Mouse (Mus musculus): ENCODE results near the gene Epha3. TPM values are rescaled to one million over a fixed set of nuclear protein-coding genes. Genes with fewer than 3 reads are reported as not detected.

The Epha3 gene
- total RNA-seq, 1 experiment, result 0.18 TPM

- no peak for DNase-seq (ENCODE audit: low read depth, low spot score)
- H3K9me3 ChIP-seq (ENCODE audit: control insufficient read depth, insufficient read depth, low read depth, low read length), result no peaks in the 10 kb centered on the region
- H3K4me3 ChIP-seq (ENCODE audit: insufficient read depth in 1 of 2, low read depth in 1 of 2, low read length in 2 of 2, poor library complexity in 1 of 2, severe bottlenecking in 1 of 2), result no peak overlapping the region
- no peak overlapping the region for H3K27ac ChIP-seq (ENCODE audit: insufficient read depth, low read depth, low read length, poor library complexity, severe bottlenecking)
- H3K9ac ChIP-seq (ENCODE audit: insufficient read depth, low read depth, low read length, poor library complexity, severe bottlenecking), result no peak overlapping the region
- H3K36me3 ChIP-seq (ENCODE audit: control insufficient read depth, insufficient read depth, low read length, poor library complexity, severe bottlenecking), result no peaks in the 10 kb centered on the region
- H3K4me1 ChIP-seq (ENCODE audit: control insufficient read depth in 2 of 2, insufficient read depth in 2 of 2, low read length in 2 of 2, poor library complexity in 1 of 2), result no peaks in the 10 kb centered on the region
- TF ChIP-seq HCFC1 (IDR thresholded peaks at IDR 0.05; ENCODE audit: borderline replicate concordance, insufficient read depth, low read length) (no peak), CHD2 (IDR thresholded peaks at IDR 0.05; ENCODE audit: low read depth, low read length) (no peak), ZC3H11A (IDR thresholded peaks at IDR 0.05; ENCODE audit: borderline replicate concordance, low read depth, low read length) (no peak), ZNF384 (IDR thresholded peaks at IDR 0.05; ENCODE audit: low read depth, low read length) (no peak), MAFK (IDR thresholded peaks at IDR 0.05; ENCODE audit: insufficient read depth, low read depth, low read length) (no peak)
- in situ Hi-C loops (cut with MboI; ENCODE audit: low sequenced_read_pairs in 2 of 2, unreplicated experiment in 2 of 2), result no loop called here
Observed at GRCm38 (mm10) chr16:63517636-63518035, 346.3 kb downstream of the Epha3 start.

- Histone ChIP-seq H3K4me3 (ENCODE audit: insufficient read depth in 1 of 2, low read depth in 1 of 2, low read length in 2 of 2, poor library complexity in 1 of 2, severe bottlenecking in 1 of 2) (no peak overlapping the region), H3K36me3 (ENCODE audit: control insufficient read depth, insufficient read depth, low read length, poor library complexity, severe bottlenecking) (no peaks in the 10 kb centered on the region), H3K9me3 (ENCODE audit: control insufficient read depth, insufficient read depth, low read depth, low read length) (no peaks in the 10 kb centered on the region), H3K9ac (ENCODE audit: insufficient read depth, low read depth, low read length, poor library complexity, severe bottlenecking) (no peak overlapping the region), H3K4me1 (ENCODE audit: control insufficient read depth in 2 of 2, insufficient read depth in 2 of 2, low read length in 2 of 2, poor library complexity in 1 of 2) (no peaks in the 10 kb centered on the region), H3K27ac (ENCODE audit: insufficient read depth, low read depth, low read length, poor library complexity, severe bottlenecking) (no peak overlapping the region)
- no peak for DNase-seq (ENCODE audit: low read depth, low spot score)
- no peak for TF ChIP-seq ZC3H11A (IDR thresholded peaks at IDR 0.05; ENCODE audit: borderline replicate concordance, low read depth, low read length)
- no peak for TF ChIP-seq MAFK (IDR thresholded peaks at IDR 0.05; ENCODE audit: insufficient read depth, low read depth, low read length)
- TF ChIP-seq ZNF384 (IDR thresholded peaks at IDR 0.05; ENCODE audit: low read depth, low read length), result no peak
- TF ChIP-seq CHD2 (IDR thresholded peaks at IDR 0.05; ENCODE audit: low read depth, low read length), result no peak
- TF ChIP-seq HCFC1 (IDR thresholded peaks at IDR 0.05; ENCODE audit: borderline replicate concordance, insufficient read depth, low read length), result no peak
- in situ Hi-C loops (cut with MboI; ENCODE audit: low sequenced_read_pairs in 2 of 2, unreplicated experiment in 2 of 2), result no loop called here
Observed at GRCm38 (mm10) chr16:63510069-63510468, 353.9 kb downstream of the Epha3 start.

GRCm38 (mm10) chr16:63506437-63506836 lies 357.5 kb downstream of the Epha3 start:
- no peaks in the 10 kb centered on the region for H3K4me1 ChIP-seq (ENCODE audit: control insufficient read depth in 2 of 2, insufficient read depth in 2 of 2, low read length in 2 of 2, poor library complexity in 1 of 2)
- in situ Hi-C loops (cut with MboI; ENCODE audit: low sequenced_read_pairs in 2 of 2, unreplicated experiment in 2 of 2), result no loop called here

GRCm38 (mm10) chr16:63501456-63501855 lies 362.5 kb downstream of the Epha3 start:
- Histone ChIP-seq H3K9ac (ENCODE audit: insufficient read depth, low read depth, low read length, poor library complexity, severe bottlenecking) (no peak overlapping the region), H3K9me3 (ENCODE audit: control insufficient read depth, insufficient read depth, low read depth, low read length) (no peaks in the 10 kb centered on the region), H3K27ac (ENCODE audit: insufficient read depth, low read depth, low read length, poor library complexity, severe bottlenecking) (no peak overlapping the region), H3K4me1 (ENCODE audit: control insufficient read depth in 2 of 2, insufficient read depth in 2 of 2, low read length in 2 of 2, poor library complexity in 1 of 2) (no peaks in the 10 kb centered on the region), H3K36me3 (ENCODE audit: control insufficient read depth, insufficient read depth, low read length, poor library complexity, severe bottlenecking) (no peaks in the 10 kb centered on the region), H3K4me3 (ENCODE audit: insufficient read depth in 1 of 2, low read depth in 1 of 2, low read length in 2 of 2, poor library complexity in 1 of 2, severe bottlenecking in 1 of 2) (no peak overlapping the region)
- in situ Hi-C loops (cut with MboI; ENCODE audit: low sequenced_read_pairs in 2 of 2, unreplicated experiment in 2 of 2), result no loop called here
- no peak for TF ChIP-seq ZNF384 (IDR thresholded peaks at IDR 0.05; ENCODE audit: low read depth, low read length)
- no peak for TF ChIP-seq ZC3H11A (IDR thresholded peaks at IDR 0.05; ENCODE audit: borderline replicate concordance, low read depth, low read length)
- no peak for TF ChIP-seq CHD2 (IDR thresholded peaks at IDR 0.05; ENCODE audit: low read depth, low read length)
- TF ChIP-seq HCFC1 (IDR thresholded peaks at IDR 0.05; ENCODE audit: borderline replicate concordance, insufficient read depth, low read length), result no peak
- TF ChIP-seq MAFK (IDR thresholded peaks at IDR 0.05; ENCODE audit: insufficient read depth, low read depth, low read length), result no peak
- no peak for DNase-seq (ENCODE audit: low read depth, low spot score)

More at GRCm38 (mm10) chr16:63506437-63506836, 357.5 kb downstream of the Epha3 start:
- no peaks in the 10 kb centered on the region for H3K9me3 ChIP-seq (ENCODE audit: control insufficient read depth, insufficient read depth, low read depth, low read length)
- no peaks in the 10 kb centered on the region for H3K36me3 ChIP-seq (ENCODE audit: control insufficient read depth, insufficient read depth, low read length, poor library complexity, severe bottlenecking)
- H3K4me3 ChIP-seq (ENCODE audit: insufficient read depth in 1 of 2, low read depth in 1 of 2, low read length in 2 of 2, poor library complexity in 1 of 2, severe bottlenecking in 1 of 2), result no peak overlapping the region
- TF ChIP-seq MAFK (IDR thresholded peaks at IDR 0.05; ENCODE audit: insufficient read depth, low read depth, low read length), result no peak
- TF ChIP-seq ZC3H11A (IDR thresholded peaks at IDR 0.05; ENCODE audit: borderline replicate concordance, low read depth, low read length), result no peak
- no peak for TF ChIP-seq HCFC1 (IDR thresholded peaks at IDR 0.05; ENCODE audit: borderline replicate concordance, insufficient read depth, low read length)
- TF ChIP-seq CHD2 (IDR thresholded peaks at IDR 0.05; ENCODE audit: low read depth, low read length), result no peak
- TF ChIP-seq ZNF384 (IDR thresholded peaks at IDR 0.05; ENCODE audit: low read depth, low read length), result no peak
- no peak for DNase-seq (ENCODE audit: low read depth, low spot score)
- H3K27ac ChIP-seq (ENCODE audit: insufficient read depth, low read depth, low read length, poor library complexity, severe bottlenecking), result no peak overlapping the region
- H3K9ac ChIP-seq (ENCODE audit: insufficient read depth, low read depth, low read length, poor library complexity, severe bottlenecking), result no peak overlapping the region

- Histone ChIP-seq H3K36me3 (ENCODE audit: control insufficient read depth, insufficient read depth, low read length, poor library complexity, severe bottlenecking) (no peaks in the 10 kb centered on the region), H3K27ac (ENCODE audit: insufficient read depth, low read depth, low read length, poor library complexity, severe bottlenecking) (no peak overlapping the region), H3K9me3 (ENCODE audit: control insufficient read depth, insufficient read depth, low read depth, low read length) (no peaks in the 10 kb centered on the region), H3K9ac (ENCODE audit: insufficient read depth, low read depth, low read length, poor library complexity, severe bottlenecking) (no peak overlapping the region), H3K4me3 (ENCODE audit: insufficient read depth in 1 of 2, low read depth in 1 of 2, low read length in 2 of 2, poor library complexity in 1 of 2, severe bottlenecking in 1 of 2) (no peak overlapping the region), H3K4me1 (ENCODE audit: control insufficient read depth in 2 of 2, insufficient read depth in 2 of 2, low read length in 2 of 2, poor library complexity in 1 of 2) (no peaks in the 10 kb centered on the region)
- no peak for TF ChIP-seq MAFK (IDR thresholded peaks at IDR 0.05; ENCODE audit: insufficient read depth, low read depth, low read length)
- no peak for TF ChIP-seq ZNF384 (IDR thresholded peaks at IDR 0.05; ENCODE audit: low read depth, low read length)
- no peak for TF ChIP-seq CHD2 (IDR thresholded peaks at IDR 0.05; ENCODE audit: low read depth, low read length)
- TF ChIP-seq HCFC1 (IDR thresholded peaks at IDR 0.05; ENCODE audit: borderline replicate concordance, insufficient read depth, low read length), result no peak
- TF ChIP-seq ZC3H11A (IDR thresholded peaks at IDR 0.05; ENCODE audit: borderline replicate concordance, low read depth, low read length), result no peak
- no peak for DNase-seq (ENCODE audit: low read depth, low spot score)
- in situ Hi-C loops (cut with MboI; ENCODE audit: low sequenced_read_pairs in 2 of 2, unreplicated experiment in 2 of 2), result no loop called here
Observed at GRCm38 (mm10) chr16:63500975-63501393, 363.0 kb downstream of the Epha3 start.

All from ES-E14 (cell line).